In genomic region chr2:140853538-140853937, GRCm38 (mm10) we compare ENCODE assay signal across 16 mouse cellular contexts.
"Had no signal": no experiment of that assay in that cellular context is flagged by ENCODE, and none has a peak within 500 bp of the region (broad histone marks: within the 10 kb centered on the region; RNA-seq: fewer than 3 reads in every experiment).

No protein-coding gene starts in this region.

- H3K4me2 ChIP-seq: limb, embryonic 15.5 days; liver, embryonic 13.5 days; lung, embryonic 15.5 days; midbrain, embryonic 13.5 days had no signal

- H3K36me3 ChIP-seq: limb, embryonic 15.5 days; liver, embryonic 13.5 days; lung, embryonic 15.5 days; midbrain, embryonic 13.5 days had no signal

- H3K9ac ChIP-seq: limb, embryonic 15.5 days; liver, embryonic 13.5 days; liver, postnatal 0 days; lung, embryonic 15.5 days; midbrain, embryonic 13.5 days had no signal

- ATAC-seq: liver, postnatal 0 days; midbrain, embryonic 13.5 days had no signal

- H3K4me3 ChIP-seq: limb, embryonic 15.5 days; liver, embryonic 13.5 days; lung, embryonic 15.5 days; midbrain, embryonic 13.5 days had no signal

- H3K9me3 ChIP-seq: limb, embryonic 15.5 days; liver, embryonic 13.5 days; lung, embryonic 15.5 days; midbrain, embryonic 13.5 days had no signal

- H3K27ac ChIP-seq: kidney, postnatal 0 days; limb, embryonic 15.5 days; liver, embryonic 13.5 days; lung, embryonic 15.5 days; macrophage; midbrain, embryonic 13.5 days had no signal

- H3K4me1 ChIP-seq: limb, embryonic 15.5 days; liver, embryonic 13.5 days; lung, embryonic 15.5 days; midbrain, embryonic 13.5 days had no signal

- DNase-seq: kidney, adult 2 months; kidney, postnatal 36 days; layer of hippocampus, adult 9-11 months; layer of hippocampus, postnatal 36 days; liver, embryonic 13.5 days; liver, postnatal 0 days; lung, postnatal 14 days; retina, postnatal 1 day; right cerebral cortex, postnatal 4 days; spleen, adult 18-20 months; thymus, postnatal 36 days had no signal

- H3K27me3 ChIP-seq: limb, embryonic 15.5 days; liver, embryonic 13.5 days; lung, embryonic 15.5 days; midbrain, embryonic 13.5 days had no signal
